Mouse (Mus musculus): ENCODE measurements around the gene Abcb11. TPM values are rescaled to one million over a fixed set of nuclear protein-coding genes. Genes with fewer than 3 reads are reported as not detected.
A peak's percentile ranks its signal among the peaks of the same experiment; 100 is the strongest.
"Not testable (repeated sequence)": the region's sequence is repeated elsewhere in the genome, so short reads cannot be mapped to it uniquely, and the experiment has no call there.

Gene Abcb11
- polyA plus RNA-seq, 2 experiments, result not detected

- no peak for DNase-seq (ENCODE audit: low spot score)
- WGBS, result 22% methylated on average over 1 of the region's 1 CpGs
These were observed 37.4 kb upstream of the Abcb11 start for GRCm38 (mm10) chr2:69379801-69380200.

GRCm38 (mm10) chr2:69376780-69377179 lies 34.4 kb upstream of the Abcb11 start:
- ATAC-seq (ENCODE audit: low FRiP score, low read depth), result no peak
- H3K4me1 ChIP-seq (ENCODE audit: control insufficient read depth, insufficient read depth, low read length), result 0 out of 2 replicates have a peak, but pooled peaks cover 5% of the 10 kb centered on the region
- DNase-seq (ENCODE audit: low spot score), result no peak
- H3K27ac ChIP-seq (replicated peaks; ENCODE audit: low read depth, low read length), result no peak overlapping the region
- H3K36me3 ChIP-seq (ENCODE audit: control insufficient read depth, insufficient read depth, low read length), result no peaks in the 10 kb centered on the region
- WGBS, result 78% methylated on average over 2 of the region's 2 CpGs
- TF ChIP-seq POLR2A (IDR thresholded peaks at IDR 0.05; ENCODE audit: borderline replicate concordance, extremely low read depth, insufficient read depth, insufficient read length), result no peak
- H3K9me3 ChIP-seq (ENCODE audit: control insufficient read depth, low read length), result no peaks in the 10 kb centered on the region
- no peak overlapping the region for H3K9ac ChIP-seq (ENCODE audit: low read depth, low read length, severe bottlenecking)
- no peak overlapping the region for H3K4me2 ChIP-seq (replicated peaks; ENCODE audit: low read depth, low read length, severe bottlenecking)
- H3K27me3 ChIP-seq (ENCODE audit: control insufficient read depth, insufficient read depth, low read length), result no peaks in the 10 kb centered on the region
- H3K4me3 ChIP-seq (replicated peaks; ENCODE audit: low read length), result no peak overlapping the region

More at GRCm38 (mm10) chr2:69379801-69380200, 37.4 kb upstream of the Abcb11 start:
- Histone ChIP-seq H3K4me2 (replicated peaks; ENCODE audit: low read depth, low read length, severe bottlenecking) (no peak overlapping the region), H3K27me3 (ENCODE audit: control insufficient read depth, insufficient read depth, low read length) (no peaks in the 10 kb centered on the region), H3K9ac (ENCODE audit: low read depth, low read length, severe bottlenecking) (no peak overlapping the region), H3K27ac (replicated peaks; ENCODE audit: low read depth, low read length) (no peak overlapping the region), H3K4me3 (replicated peaks; ENCODE audit: low read length) (no peak overlapping the region), H3K4me1 (ENCODE audit: control insufficient read depth, insufficient read depth, low read length) (0 out of 2 replicates have a peak, but pooled peaks cover 5% of the 10 kb centered on the region), H3K9me3 (ENCODE audit: control insufficient read depth, low read length) (no peaks in the 10 kb centered on the region), H3K36me3 (ENCODE audit: control insufficient read depth, insufficient read depth, low read length) (no peaks in the 10 kb centered on the region)
- TF ChIP-seq POLR2A (IDR thresholded peaks at IDR 0.05; ENCODE audit: borderline replicate concordance, extremely low read depth, insufficient read depth, insufficient read length), result no peak
- ATAC-seq (ENCODE audit: low FRiP score, low read depth), result no peak

GRCm38 (mm10) chr2:69365275-69365674 lies 22.9 kb upstream of the Abcb11 start:
- Histone ChIP-seq H3K4me1 (ENCODE audit: control insufficient read depth, insufficient read depth, low read length) (no peaks in the 10 kb centered on the region), H3K27me3 (ENCODE audit: control insufficient read depth, insufficient read depth, low read length) (no peaks in the 10 kb centered on the region), H3K36me3 (ENCODE audit: control insufficient read depth, insufficient read depth, low read length) (no peaks in the 10 kb centered on the region), H3K9ac (ENCODE audit: low read depth, low read length, severe bottlenecking) (no peak overlapping the region), H3K27ac (replicated peaks; ENCODE audit: low read depth, low read length) (no peak overlapping the region), H3K4me2 (replicated peaks; ENCODE audit: low read depth, low read length, severe bottlenecking) (no peak overlapping the region), H3K4me3 (replicated peaks; ENCODE audit: low read length) (no peak overlapping the region), H3K9me3 (ENCODE audit: control insufficient read depth, low read length) (no peaks in the 10 kb centered on the region)
- no peak for TF ChIP-seq POLR2A (IDR thresholded peaks at IDR 0.05; ENCODE audit: borderline replicate concordance, extremely low read depth, insufficient read depth, insufficient read length)
- ATAC-seq (ENCODE audit: low FRiP score, low read depth) (no peak), DNase-seq (ENCODE audit: low spot score) (no peak)
- WGBS, result 87% methylated on average over 1 of the region's 1 CpGs

GRCm38 (mm10) chr2:69364831-69365230 lies 22.4 kb upstream of the Abcb11 start:
- DNase-seq (ENCODE audit: low spot score) (no peak), ATAC-seq (ENCODE audit: low FRiP score, low read depth) (no peak)
- no peaks in the 10 kb centered on the region for H3K27me3 ChIP-seq (ENCODE audit: control insufficient read depth, insufficient read depth, low read length)
- no peak overlapping the region for H3K9ac ChIP-seq (ENCODE audit: low read depth, low read length, severe bottlenecking)
- no peaks in the 10 kb centered on the region for H3K4me1 ChIP-seq (ENCODE audit: control insufficient read depth, insufficient read depth, low read length)
- WGBS, result 90% methylated on average over 2 of the region's 2 CpGs
- no peak overlapping the region for H3K4me2 ChIP-seq (replicated peaks; ENCODE audit: low read depth, low read length, severe bottlenecking)
- H3K36me3 ChIP-seq (ENCODE audit: control insufficient read depth, insufficient read depth, low read length), result no peaks in the 10 kb centered on the region
- H3K9me3 ChIP-seq (ENCODE audit: control insufficient read depth, low read length), result no peaks in the 10 kb centered on the region
- H3K27ac ChIP-seq (replicated peaks; ENCODE audit: low read depth, low read length), result no peak overlapping the region
- TF ChIP-seq POLR2A (IDR thresholded peaks at IDR 0.05; ENCODE audit: borderline replicate concordance, extremely low read depth, insufficient read depth, insufficient read length), result no peak
- no peak overlapping the region for H3K4me3 ChIP-seq (replicated peaks; ENCODE audit: low read length)

GRCm38 (mm10) chr2:69355402-69355801 lies 13.0 kb upstream of the Abcb11 start:
- peak; percentile 100 for ATAC-seq (ENCODE audit: low FRiP score, low read depth)
- not testable (repeated sequence) for H3K27me3 ChIP-seq (ENCODE audit: control insufficient read depth, insufficient read depth, low read length); H3K36me3 ChIP-seq (ENCODE audit: control insufficient read depth, insufficient read depth, low read length); H3K4me3 ChIP-seq (replicated peaks; ENCODE audit: low read length); H3K9ac ChIP-seq (ENCODE audit: low read depth, low read length, severe bottlenecking); H3K9me3 ChIP-seq (ENCODE audit: control insufficient read depth, low read length); H3K27ac ChIP-seq (replicated peaks; ENCODE audit: low read depth, low read length); DNase-seq (ENCODE audit: low spot score); H3K4me2 ChIP-seq (replicated peaks; ENCODE audit: low read depth, low read length, severe bottlenecking); H3K4me1 ChIP-seq (ENCODE audit: control insufficient read depth, insufficient read depth, low read length)

GRCm38 (mm10) chr2:69341506-69341905 lies 910 bp downstream of the Abcb11 start:
- Histone ChIP-seq H3K36me3 (ENCODE audit: control insufficient read depth, insufficient read depth, low read length) (no peaks in the 10 kb centered on the region), H3K27me3 (ENCODE audit: control insufficient read depth, insufficient read depth, low read length) (no peaks in the 10 kb centered on the region), H3K27ac (replicated peaks; ENCODE audit: low read depth, low read length) (no peak overlapping the region), H3K4me2 (replicated peaks; ENCODE audit: low read depth, low read length, severe bottlenecking) (no peak overlapping the region), H3K4me1 (ENCODE audit: control insufficient read depth, insufficient read depth, low read length) (no peaks in the 10 kb centered on the region), H3K4me3 (replicated peaks; ENCODE audit: low read length) (no peak overlapping the region), H3K9ac (ENCODE audit: low read depth, low read length, severe bottlenecking) (no peak overlapping the region), H3K9me3 (ENCODE audit: control insufficient read depth, low read length) (no peaks in the 10 kb centered on the region)
- TF ChIP-seq POLR2A (IDR thresholded peaks at IDR 0.05; ENCODE audit: borderline replicate concordance, extremely low read depth, insufficient read depth, insufficient read length), result no peak
- ATAC-seq (ENCODE audit: low FRiP score, low read depth) (no peak), DNase-seq (ENCODE audit: low spot score) (no peak)
- whole genome bisulfite sequencing, result 93% methylated on average over 6 of the region's 6 CpGs

- ATAC-seq (ENCODE audit: low FRiP score, low read depth); DNase-seq (ENCODE audit: low spot score); H3K9ac ChIP-seq (ENCODE audit: low read depth, low read length, severe bottlenecking); H3K27ac ChIP-seq (replicated peaks; ENCODE audit: low read depth, low read length); H3K27me3 ChIP-seq (ENCODE audit: control insufficient read depth, insufficient read depth, low read length); H3K4me1 ChIP-seq (ENCODE audit: control insufficient read depth, insufficient read depth, low read length); H3K4me3 ChIP-seq (replicated peaks; ENCODE audit: low read length); H3K4me2 ChIP-seq (replicated peaks; ENCODE audit: low read depth, low read length, severe bottlenecking); H3K36me3 ChIP-seq (ENCODE audit: control insufficient read depth, insufficient read depth, low read length); H3K9me3 ChIP-seq (ENCODE audit: control insufficient read depth, low read length): not testable (repeated sequence)
- WGBS, result 78% methylated on average over 5 of the region's 6 CpGs
These were observed 10.9 kb downstream of the Abcb11 start for GRCm38 (mm10) chr2:69331523-69331922.

Measured in limb, embryonic 14.5 days (tissue).